Mouse (Mus musculus): Measurements from ENCODE around the gene Lrrn3. TPM values are rescaled to one million over a fixed set of nuclear protein-coding genes. Genes with fewer than 3 reads are reported as not detected.

Lrrn3 gene
- polyA plus RNA-seq (2012; rRNA removed; ENCODE audit: low replicate concordance), result 0.11 and 1.3 TPM in 2 replicates

GRCm38 (mm10) chr12:41486331-41486730 is at the start of gene Lrrn3:
TSS of gene Lrrn3 (minus strand) at chr12:41486431.

All from subcutaneous adipose tissue, adult 2 months (tissue).